Mouse (Mus musculus) brain, embryonic 14.5 days (tissue): ENCODE data around the gene Ubr2.

ENCODE experiments used
- CTCF ChIP-seq: fragments of 200-500 bp; IDR thresholded peaks from 2 replicates; pipeline ENCODE4 v1.5.1; 2012; ENCODE audit warnings: inconsistent platforms, mild to moderate bottlenecking, moderate library complexity, borderline replicate concordance; ENCODE audit not compliant: insufficient read depth, insufficient read length; ENCODE audit errors: extremely low read depth
- POLR2A ChIP-seq: fragments of 200-500 bp; IDR thresholded peaks from 2 replicates; pipeline ENCODE4 v1.6.1; 2012; ENCODE audit warnings: mild to moderate bottlenecking, inconsistent platforms, borderline replicate concordance; ENCODE audit not compliant: poor library complexity, insufficient read depth, insufficient read length, severe bottlenecking; ENCODE audit errors: extremely low read depth

- no peak for TF ChIP-seq POLR2A
- no peak for TF ChIP-seq CTCF
Measured at GRCm38 (mm10) chr17:47003305-47003704, 7.1 kb downstream of the Ubr2 start.
